Mouse (Mus musculus): ENCODE measurements at regions not wholly inside any gene's neighbourhood (a gene's known extent, or its start where the extent isn't known, plus 50 kb on each side); places are given as distances from the start of the nearest gene placed in this dataset.

- TF ChIP-seq CTCF (IDR thresholded peaks at IDR 0.05; ENCODE audit: low read depth) = no peak
- TF ChIP-seq EP300 (optimal IDR thresholded peaks at IDR 0.05) = no peak
These were observed 111.7 kb upstream of the Nsun6 start for GRCm38 (mm10) chr2:15166435-15167024.

Data from stomach, postnatal 0 days (tissue).